Mouse (Mus musculus) limb, embryonic 12.5 days (tissue): ENCODE data around the gene Gm21860. TPM values are rescaled to one million over a fixed set of nuclear protein-coding genes. Genes with fewer than 3 reads are reported as not detected.
"Not testable (repeated sequence)": the region's sequence is repeated elsewhere in the genome, so short reads cannot be mapped to it uniquely, and the experiment has no call there.

Experiments
- ATAC-seq: fragments of 200-750 bp; cut with Nextera tagmentation; 2 replicates; pipeline ENCODE4 v1.8.0; 2017; ENCODE audit warnings: low read depth, moderate TSS enrichment; ENCODE audit not compliant: insufficient number of reproducible peaks, insufficient read depth, low FRiP score, low TSS enrichment
- H3K27ac ChIP-seq: fragments of 300-500 bp; sonication (generic); 2 replicates; pipeline ENCODE4 v1.5.1; 2016; ENCODE audit warnings: mild to moderate bottlenecking, moderate library complexity
- H3K27me3 ChIP-seq: fragments of 300-500 bp; sonication (generic); 2 replicates; pipeline ENCODE4 v1.6.1; 2016; ENCODE audit warnings: mild to moderate bottlenecking, moderate library complexity
- H3K36me3 ChIP-seq: fragments of 300-500 bp; sonication (generic); 2 replicates; pipeline ENCODE4 v1.6.1; 2016; ENCODE audit warnings: mild to moderate bottlenecking, moderate library complexity
- H3K4me1 ChIP-seq: fragments of 300-500 bp; sonication (generic); replicated peaks from 2 replicates; pipeline ENCODE4 v1.6.1; 2016
- H3K4me2 ChIP-seq: fragments of 300-500 bp; sonication (generic); 2 replicates; pipeline ENCODE4 v1.6.1; 2016; ENCODE audit warnings: mild to moderate bottlenecking, moderate library complexity
- H3K4me3 ChIP-seq: fragments of 300-500 bp; sonication (generic); replicated peaks from 2 replicates; pipeline ENCODE4 v1.5.1; 2016; ENCODE audit warnings: mild to moderate bottlenecking
- H3K9ac ChIP-seq: fragments of 300-500 bp; sonication (generic); replicated peaks from 2 replicates; pipeline ENCODE4 v1.6.1; 2016; ENCODE audit warnings: mild to moderate bottlenecking, moderate library complexity
- H3K9me3 ChIP-seq: fragments of 300-500 bp; sonication (generic); 2 replicates; pipeline ENCODE4 v1.6.1; 2016; ENCODE audit warnings: mild to moderate bottlenecking, moderate library complexity
- WGBS: fragments of 180-500 bp; shearing (Covaris S2); methylation state at CpG from one replicate; pipeline ENCODE4 v1.1.7; 2016; 5-methylcytosine and 5-hydroxymethylcytosine counted together
- polyA plus RNA-seq: library from polyadenylated mRNA; unstranded; fragments of >200 nt; fragmentation: Nextera tagmentation; extraction: Ambion mirVana; gene quantifications from 2 replicates; pipeline ENCODE4 v1.2.1, GENCODE M21; 2016

The Gm21860 gene
- polyA plus RNA-seq, 1 experiment from 2014 or later = not detected

DNA sequence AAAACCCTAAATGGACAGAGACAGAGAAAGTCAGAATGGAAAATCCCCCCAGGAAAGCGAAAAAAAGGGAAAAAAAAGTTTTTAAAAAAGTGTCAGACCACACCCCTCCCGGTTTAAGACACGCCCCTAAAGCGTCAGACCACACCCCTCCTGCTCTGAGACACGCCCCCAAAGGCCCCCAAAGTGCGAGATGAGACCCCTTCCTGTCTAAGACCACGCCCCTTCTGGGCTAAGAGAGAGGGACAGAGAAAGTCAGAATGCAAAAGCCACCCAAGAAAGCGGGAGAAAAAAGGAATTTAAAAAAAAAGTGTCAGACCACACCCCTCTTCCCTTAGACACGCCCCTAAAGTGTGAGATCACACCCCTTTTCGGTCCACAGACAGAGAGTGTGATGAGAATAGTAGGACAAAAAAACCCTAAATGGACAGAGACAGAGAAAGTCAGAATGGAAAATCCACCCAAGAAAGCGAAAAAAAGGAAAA, 15.0 kb downstream of the Gm21860 start:
- H3K4me1 ChIP-seq, H3K9ac ChIP-seq, H3K27me3 ChIP-seq, H3K27ac ChIP-seq, H3K4me3 ChIP-seq, H3K4me2 ChIP-seq, ATAC-seq: not testable (repeated sequence)
- H3K9me3 ChIP-seq = peaks cover 47% of the 10 kb centered on the region
- peaks cover 47% of the 10 kb centered on the region for H3K36me3 ChIP-seq
- 54% methylated on average over 11 of the region's 11 CpGs for WGBS

DNA sequence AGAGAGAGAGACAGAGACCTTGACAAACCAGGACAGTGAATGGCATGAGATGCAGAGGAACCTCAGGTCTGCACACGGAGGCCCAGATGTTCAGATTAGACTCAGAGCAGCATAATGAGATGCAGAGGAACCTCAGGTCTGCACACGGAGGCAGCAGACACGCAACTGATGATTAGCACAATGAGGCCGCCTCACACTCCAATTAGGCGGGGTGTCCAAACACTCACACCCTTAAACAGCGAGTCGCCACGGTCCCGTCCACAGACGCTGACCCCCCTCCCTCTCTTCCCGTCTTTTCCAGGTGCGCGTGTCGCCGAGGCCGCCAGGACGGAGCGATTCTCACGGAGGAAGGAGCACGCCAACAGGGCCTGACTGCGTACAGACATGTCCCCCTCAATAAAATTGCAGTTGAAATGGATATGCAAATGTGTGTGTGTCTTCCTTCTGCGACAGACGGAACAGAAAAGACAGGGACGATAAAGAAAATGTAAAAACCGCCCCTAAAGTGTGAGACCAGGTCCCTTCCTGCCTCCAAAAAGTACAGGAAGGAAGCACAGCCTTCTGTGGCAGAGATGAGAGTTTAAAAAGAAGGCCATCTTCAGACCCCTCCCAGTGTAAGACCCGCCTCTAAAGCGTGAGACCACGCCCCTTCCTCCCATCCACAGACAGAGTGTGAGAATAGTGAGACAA, 15.6 kb downstream of the Gm21860 start:
- H3K9me3 ChIP-seq = peaks cover 41% of the 10 kb centered on the region
- WGBS = 72% methylated on average over 28 of the region's 28 CpGs
- not testable (repeated sequence) for H3K27ac ChIP-seq

DNA sequence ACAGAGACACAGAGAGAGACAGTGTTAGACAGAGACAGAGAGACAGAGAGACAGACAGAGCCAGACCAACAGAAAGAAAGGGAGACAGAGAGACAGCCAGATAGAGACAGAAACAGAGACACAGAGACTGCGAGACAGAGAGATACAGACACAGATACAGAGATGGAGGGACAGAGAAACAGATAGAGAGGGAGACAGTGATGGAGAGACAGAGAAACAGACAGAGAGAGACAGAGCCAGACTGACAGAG, 16.3 kb downstream of the Gm21860 start:
- no peak overlapping the region for H3K4me3 ChIP-seq
- no peaks in the 10 kb centered on the region for H3K4me1 ChIP-seq
- no peaks in the 10 kb centered on the region for H3K27me3 ChIP-seq
- WGBS = 91% methylated on average over 1 of the region's 1 CpGs
- H3K9me3 ChIP-seq = peaks cover 41% of the 10 kb centered on the region
- H3K36me3 ChIP-seq = peaks cover 42% of the 10 kb centered on the region
- H3K27ac ChIP-seq = no peak overlapping the region
- no peak overlapping the region for H3K4me2 ChIP-seq
- ATAC-seq = no peak
- no peak overlapping the region for H3K9ac ChIP-seq

More for the DNA sequence above, 15.6 kb downstream of the Gm21860 start:
- not testable (repeated sequence) for H3K4me1 ChIP-seq, H3K9ac ChIP-seq, H3K4me3 ChIP-seq, H3K4me2 ChIP-seq, H3K27me3 ChIP-seq
- peak; percentile 29 for ATAC-seq
- peaks cover 42% of the 10 kb centered on the region for H3K36me3 ChIP-seq

DNA sequence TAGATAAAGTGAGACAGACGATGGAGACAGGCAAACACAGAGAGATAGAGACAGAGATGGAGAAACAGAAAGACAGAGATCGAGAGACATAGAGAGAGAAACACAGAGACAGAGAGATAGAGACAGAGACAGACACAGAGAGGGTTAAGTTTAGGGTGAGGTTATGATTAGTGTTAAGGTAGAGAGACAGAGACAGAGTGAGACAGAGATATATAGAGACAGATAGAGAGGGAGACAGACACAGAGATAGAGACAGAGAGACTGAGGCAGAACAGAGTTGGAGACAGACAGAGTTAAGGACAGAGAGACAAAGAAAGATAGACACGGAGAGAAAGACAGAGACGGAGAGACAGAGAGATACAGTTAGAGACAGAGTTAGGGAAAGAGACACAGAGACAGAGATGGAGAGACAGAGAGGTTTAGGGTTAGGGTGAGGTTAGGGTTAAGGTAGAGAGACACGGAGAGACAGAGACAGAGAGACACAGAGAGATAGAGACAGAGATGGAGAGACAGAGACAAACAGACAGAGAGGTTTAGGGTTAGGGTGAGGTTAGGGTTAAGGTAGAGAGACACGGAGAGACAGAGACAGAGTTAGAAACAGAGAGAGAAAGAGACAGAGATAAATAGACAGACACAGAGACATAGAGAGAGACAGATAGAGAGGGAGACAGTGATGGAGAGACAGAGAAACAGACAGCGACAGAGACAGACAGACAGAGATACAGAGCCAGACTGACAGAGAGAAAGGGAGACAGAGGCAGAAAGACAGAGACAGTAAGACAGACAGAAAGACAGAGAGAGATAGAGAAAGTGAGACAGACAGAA, 16.8 kb downstream of the Gm21860 start:
- H3K27ac ChIP-seq = no peak overlapping the region
- peaks cover 40% of the 10 kb centered on the region for H3K36me3 ChIP-seq
- ATAC-seq = no peak
- WGBS = 61% methylated on average over 3 of the region's 7 CpGs
- H3K4me2 ChIP-seq = no peak overlapping the region
- H3K27me3 ChIP-seq = no peaks in the 10 kb centered on the region
- H3K9me3 ChIP-seq = peaks cover 39% of the 10 kb centered on the region
- no peak overlapping the region for H3K9ac ChIP-seq
- H3K4me1 ChIP-seq = no peaks in the 10 kb centered on the region
- H3K4me3 ChIP-seq = no peak overlapping the region

DNA sequence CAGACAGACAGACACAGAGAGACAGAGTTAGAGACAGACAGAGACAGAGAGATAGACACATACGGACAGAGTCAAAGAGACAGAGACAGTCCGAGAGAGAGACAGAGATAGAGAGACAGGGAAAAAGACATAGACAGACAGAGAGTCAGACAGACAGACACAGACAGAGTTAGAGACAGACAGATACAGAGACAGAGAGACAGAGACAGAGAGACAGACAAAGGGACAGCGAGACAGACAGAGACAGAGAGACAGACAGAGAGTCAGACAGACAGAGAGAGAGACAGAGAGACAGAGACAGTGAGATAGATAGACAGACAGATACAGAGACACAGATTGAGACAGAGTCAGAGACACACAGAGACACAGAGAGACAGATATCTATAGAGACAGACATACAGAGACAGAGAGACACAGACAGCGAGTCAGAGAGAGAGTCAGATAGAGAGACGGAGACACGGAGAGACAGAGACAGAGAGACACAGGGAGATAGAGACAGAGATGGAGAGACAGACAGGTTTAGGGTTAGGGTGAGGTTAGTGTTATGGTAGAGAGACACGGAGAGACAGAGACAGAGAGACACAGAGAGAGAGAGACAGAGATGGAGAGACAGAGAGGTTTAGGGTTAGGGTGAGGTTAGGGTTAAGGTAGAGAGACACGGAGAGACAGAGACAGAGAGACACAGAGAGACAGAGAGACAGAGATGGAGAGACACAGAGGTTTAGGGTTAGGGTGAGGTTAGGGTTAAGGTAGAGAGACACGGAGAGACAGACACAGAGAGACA, 18.2 kb downstream of the Gm21860 start:
- H3K4me3 ChIP-seq, ATAC-seq: not testable (repeated sequence)
- 79% methylated on average over 6 of the region's 9 CpGs for WGBS

DNA sequence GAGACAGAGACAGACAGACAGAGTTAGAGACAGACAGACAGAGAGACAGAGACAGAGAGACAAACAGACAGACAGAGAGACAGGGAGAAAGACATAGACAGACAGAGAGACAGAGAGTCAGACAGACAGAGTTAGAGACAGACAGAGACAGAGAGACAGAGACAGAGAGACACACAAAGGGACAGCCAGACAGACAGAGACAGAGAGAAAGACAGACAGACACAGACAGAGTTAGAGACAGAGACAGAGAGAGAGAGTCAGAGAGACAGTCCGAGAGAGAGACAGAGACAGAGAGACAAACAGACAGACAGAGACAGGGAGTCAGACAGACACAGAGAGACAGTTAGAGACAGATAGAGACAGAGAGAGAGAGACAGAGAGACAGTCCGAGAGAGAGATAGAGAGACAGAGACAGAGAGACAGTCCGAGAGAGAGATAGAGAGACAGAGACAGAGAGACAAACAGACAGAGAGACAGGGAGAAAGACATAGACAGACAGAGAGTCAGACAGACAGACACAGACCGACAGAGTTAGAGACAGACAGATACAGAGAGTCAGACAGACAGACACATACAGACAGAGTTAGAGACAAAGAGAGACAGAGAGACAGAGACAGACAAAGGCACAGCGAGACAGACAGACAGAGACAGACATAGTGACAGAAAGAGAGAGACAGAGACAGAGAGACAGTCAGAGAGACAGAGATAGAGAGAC, 19.3 kb downstream of the Gm21860 start:
- H3K4me1 ChIP-seq, H3K27ac ChIP-seq, H3K4me3 ChIP-seq, H3K27me3 ChIP-seq, ATAC-seq, H3K4me2 ChIP-seq, H3K9ac ChIP-seq: not testable (repeated sequence)
- 77% methylated on average over 5 of the region's 5 CpGs for WGBS
- Histone ChIP-seq H3K36me3 (peaks cover 19% of the 10 kb centered on the region), H3K9me3 (peaks cover 19% of the 10 kb centered on the region)

More for the DNA sequence above, 18.2 kb downstream of the Gm21860 start:
- not testable (repeated sequence) for H3K9ac ChIP-seq, H3K27ac ChIP-seq, H3K4me2 ChIP-seq, H3K27me3 ChIP-seq, H3K4me1 ChIP-seq
- Histone ChIP-seq H3K36me3 (peaks cover 26% of the 10 kb centered on the region), H3K9me3 (peaks cover 25% of the 10 kb centered on the region)

DNA sequence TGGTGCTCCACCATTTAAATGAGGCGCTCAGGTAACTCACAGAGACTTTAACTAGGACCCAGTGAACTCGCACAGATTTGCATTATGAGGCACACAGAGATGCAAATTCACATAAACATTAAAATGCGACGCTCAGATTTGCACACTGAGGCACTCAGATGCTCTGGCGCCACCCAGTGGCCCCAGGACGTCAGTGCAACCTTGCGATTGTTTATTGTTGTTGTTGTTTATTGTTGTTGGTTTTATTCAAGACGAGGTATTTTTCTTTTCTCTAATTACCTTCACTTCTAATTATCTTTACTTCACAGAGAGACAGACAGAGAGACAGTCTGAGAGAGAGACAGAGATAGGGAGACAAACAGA, 20.3 kb downstream of the Gm21860 start:
- 61% methylated on average over 8 of the region's 8 CpGs for WGBS

DNA sequence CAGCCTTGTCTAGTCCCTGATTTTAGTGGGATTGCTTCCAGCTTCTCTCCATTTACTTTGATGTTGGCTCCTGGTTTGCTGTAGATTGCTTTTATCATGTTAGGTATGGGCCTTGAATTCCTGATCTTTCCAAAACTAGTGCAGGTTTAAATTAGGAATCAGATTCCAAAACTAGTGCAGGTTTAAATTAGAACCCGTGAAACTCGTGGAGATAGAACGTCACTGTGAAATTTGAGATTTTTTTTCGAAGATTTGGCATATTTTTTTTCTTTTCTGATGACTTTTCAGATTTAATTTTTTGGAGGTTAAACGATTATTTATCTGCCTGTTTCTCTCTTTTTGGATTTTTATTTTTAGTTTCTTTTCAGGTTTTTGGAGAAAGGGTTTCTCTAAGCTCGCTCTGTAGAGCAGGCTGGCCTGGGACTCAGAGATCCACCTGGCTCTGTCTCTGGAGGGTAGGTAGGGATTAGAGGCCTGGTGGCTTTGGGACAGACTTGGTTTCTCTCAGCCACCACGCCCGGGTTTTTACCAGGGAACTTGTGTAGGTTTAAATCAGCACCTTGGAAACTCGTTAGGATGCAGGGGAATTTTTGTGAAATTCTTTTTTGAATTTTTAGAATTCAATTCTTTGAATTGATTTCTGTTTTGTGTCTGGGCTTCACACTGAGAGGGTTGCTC, 20.8 kb downstream of the Gm21860 start:
- not testable (repeated sequence) for ATAC-seq, H3K4me3 ChIP-seq, H3K9me3 ChIP-seq, H3K27ac ChIP-seq, H3K27me3 ChIP-seq, H3K4me1 ChIP-seq, H3K9ac ChIP-seq, H3K4me2 ChIP-seq, H3K36me3 ChIP-seq
- 85% methylated on average over 9 of the region's 9 CpGs for WGBS

More for the DNA sequence above, 20.3 kb downstream of the Gm21860 start:
- not testable (repeated sequence) for H3K9me3 ChIP-seq, H3K4me2 ChIP-seq, H3K4me1 ChIP-seq, H3K27me3 ChIP-seq, H3K4me3 ChIP-seq, H3K9ac ChIP-seq, H3K27ac ChIP-seq, H3K36me3 ChIP-seq, ATAC-seq

DNA sequence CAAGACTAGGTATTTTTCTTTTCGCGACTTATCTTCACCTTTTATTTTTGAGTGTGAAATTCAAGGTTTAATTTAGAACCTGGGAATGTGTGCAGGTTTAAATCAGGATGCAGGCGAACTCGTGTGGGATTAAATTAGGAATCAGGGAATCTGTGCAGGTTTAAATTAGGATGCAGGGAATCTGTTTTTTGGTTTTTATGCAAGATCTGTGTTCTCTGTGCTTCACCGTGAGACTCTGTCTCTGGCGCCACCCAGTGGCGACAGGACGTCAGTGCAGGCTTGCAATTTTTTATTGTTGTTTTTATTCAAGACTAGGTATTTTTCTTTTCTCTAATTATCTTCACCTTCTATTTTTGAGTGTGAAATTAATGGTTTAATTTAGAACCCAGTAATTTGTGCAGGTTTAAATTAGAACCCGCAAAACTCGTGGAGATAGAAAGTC, 22.5 kb downstream of the Gm21860 start:
- not testable (repeated sequence) for H3K36me3 ChIP-seq, H3K9ac ChIP-seq, H3K27ac ChIP-seq, H3K4me2 ChIP-seq, H3K4me1 ChIP-seq, H3K27me3 ChIP-seq, H3K4me3 ChIP-seq, H3K9me3 ChIP-seq, ATAC-seq
- WGBS = 60% methylated on average over 10 of the region's 10 CpGs

DNA sequence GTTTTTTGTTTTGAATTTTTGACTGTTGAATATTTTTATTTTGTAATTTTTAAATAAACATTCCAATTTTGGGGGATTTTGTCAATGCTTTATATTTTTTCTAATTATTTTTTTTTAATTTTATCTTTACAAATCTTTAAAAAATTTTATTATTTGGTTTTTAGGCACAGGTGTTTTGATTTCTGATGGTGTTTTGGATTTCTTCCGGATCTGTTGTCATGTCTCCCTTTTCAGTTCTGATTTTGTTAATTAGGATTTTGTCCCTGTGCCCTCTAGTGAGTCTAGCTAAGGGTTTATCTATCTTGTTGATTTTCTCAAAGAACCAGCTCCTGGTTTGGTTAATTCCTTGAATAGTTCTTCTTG, 23.0 kb downstream of the Gm21860 start:
- not testable (repeated sequence) for H3K4me3 ChIP-seq, H3K4me1 ChIP-seq, H3K4me2 ChIP-seq, H3K9me3 ChIP-seq, H3K27me3 ChIP-seq, H3K36me3 ChIP-seq, H3K27ac ChIP-seq, H3K9ac ChIP-seq, ATAC-seq
- 62% methylated on average over 1 of the region's 1 CpGs for WGBS
